In the genomic region with DNA sequence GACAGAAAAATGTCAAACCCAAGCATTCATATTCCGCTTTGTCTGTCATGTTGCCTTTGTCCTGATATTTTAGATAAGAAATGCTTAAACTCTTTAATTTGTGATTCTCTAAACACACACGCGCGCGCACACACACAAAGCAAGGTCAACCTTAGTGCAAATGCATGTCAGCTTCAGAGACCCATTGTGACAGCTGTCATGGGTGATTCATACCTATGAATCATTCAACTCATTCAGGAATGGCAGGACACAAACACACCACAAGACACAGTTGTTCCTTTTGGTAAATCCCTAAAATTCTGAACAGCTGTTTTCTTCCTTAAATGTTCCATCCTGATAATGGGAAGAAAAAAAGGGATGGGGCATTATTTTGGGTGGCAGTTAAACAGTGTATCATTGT, we compare ENCODE assay signal across 19 mouse cellular contexts.
"Had no signal": no experiment of that assay in that cellular context is flagged by ENCODE, and none has a peak within 500 bp of the region (broad histone marks: within the 10 kb centered on the region; RNA-seq: fewer than 3 reads in every experiment).

No protein-coding gene starts in this region.

- H3K27ac ChIP-seq: lung, embryonic 15.5 days; macrophage; midbrain, embryonic 13.5 days; midbrain, embryonic 15.5 days; neural tube, embryonic 13.5 days; neural tube, embryonic 15.5 days had no signal

- DNase-seq: liver, postnatal 0 days; lung, adult 2 months; lung, postnatal 14 days; lung, postnatal 36 days; right cerebral cortex, postnatal 25 days; right cerebral cortex, postnatal 4 days; spleen, adult 18-20 months; thymus, adult 18-20 months; thymus, postnatal 14 days; thymus, postnatal 36 days had no signal

- H3K9me3 ChIP-seq: lung, embryonic 15.5 days; midbrain, embryonic 15.5 days; neural tube, embryonic 13.5 days; neural tube, embryonic 15.5 days had no signal

- H3K9ac ChIP-seq: liver, postnatal 0 days; lung, embryonic 15.5 days; midbrain, embryonic 13.5 days; midbrain, embryonic 15.5 days; neural tube, embryonic 13.5 days; neural tube, embryonic 15.5 days had no signal

- H3K4me3 ChIP-seq: lung, embryonic 15.5 days; megakaryocyte, embryonic 14.5 days; midbrain, embryonic 13.5 days; midbrain, embryonic 15.5 days; neural tube, embryonic 13.5 days; neural tube, embryonic 15.5 days had no signal

- H3K27me3 ChIP-seq: lung, embryonic 15.5 days; megakaryocyte, embryonic 14.5 days; midbrain, embryonic 13.5 days; midbrain, embryonic 15.5 days; neural tube, embryonic 13.5 days; neural tube, embryonic 15.5 days had no signal

- ATAC-seq: liver, postnatal 0 days; lung, postnatal 0 days; midbrain, embryonic 13.5 days; midbrain, embryonic 15.5 days had no signal

- H3K36me3 ChIP-seq: lung, embryonic 15.5 days; midbrain, embryonic 13.5 days; midbrain, embryonic 15.5 days; neural tube, embryonic 13.5 days; neural tube, embryonic 15.5 days had no signal

- H3K4me2 ChIP-seq: lung, embryonic 15.5 days; midbrain, embryonic 11.5 days; midbrain, embryonic 13.5 days; midbrain, embryonic 15.5 days; neural tube, embryonic 13.5 days; neural tube, embryonic 15.5 days had no signal

- H3K4me1 ChIP-seq: lung, embryonic 15.5 days; midbrain, embryonic 13.5 days; midbrain, embryonic 15.5 days; neural tube, embryonic 13.5 days; neural tube, embryonic 15.5 days had no signal
